Mouse (Mus musculus) spleen, adult 2 months (tissue): Measurements from ENCODE around the gene Unk.

Experiments
- CTCF ChIP-seq: fragments of 200-500 bp; IDR thresholded peaks from 2 replicates; pipeline ENCODE4 v1.5.1; 2011; ENCODE audit warnings: mild to moderate bottlenecking, inconsistent platforms; ENCODE audit not compliant: insufficient read depth, insufficient read length, insufficient replicate concordance; ENCODE audit errors: extremely low read depth
- POLR2A ChIP-seq: fragments of 200-500 bp; IDR thresholded peaks from 2 replicates; pipeline ENCODE4 v1.6.1; 2011; ENCODE audit warnings: low read depth, low read length, inconsistent platforms

- TF ChIP-seq CTCF: no peak
- TF ChIP-seq POLR2A: no peak
Measured at GRCm38 (mm10) chr11:116058022-116058614, 28.0 kb downstream of the Unk start.
